37 mouse cellular contexts compared by ENCODE assay signal in the genomic region with DNA sequence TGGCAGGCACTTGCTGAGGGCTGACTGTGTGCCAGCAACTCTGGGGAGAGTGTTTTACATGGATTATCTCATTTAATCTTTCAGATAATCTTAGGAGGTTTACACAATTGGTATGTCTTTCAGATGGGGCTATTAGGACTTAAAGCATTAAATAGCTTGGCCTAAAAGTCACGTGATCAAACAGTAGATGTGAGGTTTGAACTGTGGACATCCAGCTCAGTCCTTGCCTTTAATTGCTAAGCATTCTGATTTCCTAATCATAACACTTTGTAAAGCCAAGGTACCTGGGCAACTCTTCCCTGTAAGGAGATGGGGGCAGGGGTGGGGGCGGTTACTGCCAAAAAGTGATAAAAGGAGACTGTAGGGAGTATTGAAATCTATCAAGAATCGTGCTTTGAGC. TPM values are rescaled to one million over a fixed set of nuclear protein-coding genes. Genes with fewer than 3 reads are reported as not detected.
"Had no signal": no experiment of that assay in that cellular context is flagged by ENCODE, and none has a peak within 500 bp of the region (broad histone marks: within the 10 kb centered on the region; RNA-seq: fewer than 3 reads in every experiment).

No protein-coding gene starts in this region.

- H3K9me3 ChIP-seq: limb, embryonic 10.5 days; limb, embryonic 15.5 days; liver, embryonic 12.5 days; liver, embryonic 13.5 days; liver, embryonic 15.5 days; lung, embryonic 15.5 days; midbrain, embryonic 10.5 days; midbrain, embryonic 12.5 days; midbrain, embryonic 13.5 days; midbrain, embryonic 15.5 days had no signal

- ATAC-seq: liver, embryonic 12.5 days; liver, postnatal 0 days; lung, postnatal 0 days; midbrain, embryonic 13.5 days; midbrain, embryonic 15.5 days; midbrain, embryonic 16.5 days had no signal

- DNase-seq: left cerebral cortex, postnatal 4 days; liver; liver, embryonic 13.5 days; liver, postnatal 0 days; lung, adult 18-20 months; lung, adult 2 months; lung, embryonic 14.5 days; lung, postnatal 10 days; lung, postnatal 14 days; lung, postnatal 36 days; lung, postnatal 4 days; midbrain, embryonic 14.5 days had no signal

- H3K27ac ChIP-seq: left cerebral cortex, adult 2 months; limb, embryonic 10.5 days; limb, embryonic 12.5 days; limb, embryonic 13.5 days; limb, embryonic 15.5 days; liver, embryonic 12.5 days; liver, embryonic 13.5 days; liver, embryonic 14.5 days; liver, embryonic 15.5 days; lung, embryonic 15.5 days; macrophage; midbrain, embryonic 10.5 days; midbrain, embryonic 12.5 days; midbrain, embryonic 13.5 days; midbrain, embryonic 15.5 days had no signal

- H3K9ac ChIP-seq: limb, embryonic 12.5 days; limb, embryonic 13.5 days; limb, embryonic 15.5 days; liver, embryonic 12.5 days; liver, embryonic 13.5 days; liver, embryonic 14.5 days; liver, embryonic 15.5 days; liver, postnatal 0 days; lung, embryonic 14.5 days; lung, embryonic 15.5 days; midbrain, embryonic 12.5 days; midbrain, embryonic 13.5 days; midbrain, embryonic 15.5 days had no signal

- H3K36me3 ChIP-seq: limb, embryonic 10.5 days; limb, embryonic 12.5 days; limb, embryonic 13.5 days; limb, embryonic 15.5 days; liver, embryonic 12.5 days; liver, embryonic 13.5 days; liver, embryonic 15.5 days; lung, embryonic 15.5 days; midbrain, embryonic 10.5 days; midbrain, embryonic 12.5 days; midbrain, embryonic 13.5 days; midbrain, embryonic 15.5 days had no signal

- H3K4me3 ChIP-seq: left cerebral cortex, adult 2 months; limb, embryonic 10.5 days; limb, embryonic 12.5 days; limb, embryonic 13.5 days; limb, embryonic 15.5 days; liver, embryonic 12.5 days; liver, embryonic 13.5 days; liver, embryonic 15.5 days; lung, embryonic 15.5 days; megakaryocyte, embryonic 14.5 days; midbrain, embryonic 10.5 days; midbrain, embryonic 12.5 days; midbrain, embryonic 13.5 days; midbrain, embryonic 15.5 days; myocyte had no signal

- H3K4me1 ChIP-seq: liver, embryonic 12.5 days; liver, embryonic 13.5 days; liver, embryonic 15.5 days; lung, embryonic 15.5 days; megakaryocyte, embryonic 14.5 days had no signal

- H3K4me2 ChIP-seq: limb, embryonic 12.5 days; limb, embryonic 13.5 days; limb, embryonic 15.5 days; liver, embryonic 11.5 days; liver, embryonic 12.5 days; liver, embryonic 13.5 days; liver, embryonic 15.5 days; lung, embryonic 14.5 days; lung, embryonic 15.5 days; midbrain, embryonic 12.5 days; midbrain, embryonic 13.5 days; midbrain, embryonic 15.5 days had no signal

RNA-seq across cellular contexts. Expression of a gene that starts 41.7 kb away (rescaled TPM):
- total RNA-seq: liver, adult 2 months; megakaryocyte progenitor cell, adult 5-6 weeks; megakaryocyte-erythroid progenitor cell, adult 5-6 weeks; monocyte, adult 5-6 weeks had no signal
- polyA plus RNA-seq: limb, embryonic 10.5 days; limb, embryonic 11.5 days; limb, embryonic 12.5 days; liver, adult 2 months; liver, embryonic 11.5 days; liver, embryonic 12.5 days; liver, embryonic 13.5 days; liver, embryonic 14.5 days; liver, embryonic 15.5 days; liver, embryonic 16.5 days; liver, postnatal 0 days; midbrain, embryonic 10.5 days had no signal
